Mouse (Mus musculus) spleen, adult 2 months (tissue): Measurements from ENCODE around the gene Ftsj1.

Experiments
- CTCF ChIP-seq: fragments of 200-500 bp; IDR thresholded peaks from 2 replicates; pipeline ENCODE4 v1.5.1; 2011; ENCODE audit warnings: mild to moderate bottlenecking, inconsistent platforms; ENCODE audit not compliant: insufficient read depth, insufficient read length, insufficient replicate concordance; ENCODE audit errors: extremely low read depth
- POLR2A ChIP-seq: fragments of 200-500 bp; IDR thresholded peaks from 2 replicates; pipeline ENCODE4 v1.6.1; 2011; ENCODE audit warnings: low read depth, low read length, inconsistent platforms

GRCm38 (mm10) chrX:8206015-8206693, 46.1 kb downstream of the Ftsj1 start, which contains the start of gene Porcn:
- TF ChIP-seq CTCF (no peak), POLR2A (no peak)
